Mouse (Mus musculus) heart, embryonic 15.5 days (tissue): Measurements from ENCODE around the gene 2810006K23Rik. TPM values are rescaled to one million over a fixed set of nuclear protein-coding genes. Genes with fewer than 3 reads are reported as not detected.
"Not testable (repeated sequence)": the region's sequence is repeated elsewhere in the genome, so short reads cannot be mapped to it uniquely, and the experiment has no call there.

ENCODE experiments used
- ATAC-seq: fragments of 200-750 bp; cut with Nextera tagmentation; replicated peaks from 2 replicates; pipeline ENCODE4 v1.8.0; 2017; ENCODE audit warnings: low read depth, moderate TSS enrichment; ENCODE audit not compliant: insufficient number of reproducible peaks, insufficient read depth, low FRiP score
- H3K27ac ChIP-seq: fragments of 300-500 bp; sonication (generic); 2 replicates; pipeline ENCODE4 v1.5.1; 2015; ENCODE audit warnings: mild to moderate bottlenecking, inconsistent platforms
- H3K27me3 ChIP-seq: fragments of 300-500 bp; sonication (generic); 2 replicates; pipeline ENCODE4 v1.6.1; 2015; ENCODE audit warnings: inconsistent platforms
- H3K36me3 ChIP-seq: fragments of 300-500 bp; sonication (generic); 2 replicates; pipeline ENCODE4 v1.6.1; 2015; ENCODE audit warnings: mild to moderate bottlenecking, inconsistent platforms
- H3K4me1 ChIP-seq: fragments of 300-500 bp; sonication (generic); replicated peaks from 2 replicates; pipeline ENCODE4 v1.6.1; 2015; ENCODE audit warnings: inconsistent platforms
- H3K4me2 ChIP-seq: fragments of 300-500 bp; sonication (generic); 2 replicates; pipeline ENCODE4 v1.6.1; 2015; ENCODE audit warnings: inconsistent platforms, mild to moderate bottlenecking, moderate library complexity
- H3K4me3 ChIP-seq: fragments of 300-500 bp; sonication (generic); 2 replicates; pipeline ENCODE4 v1.5.1; 2015; ENCODE audit warnings: mild to moderate bottlenecking, inconsistent platforms
- H3K9ac ChIP-seq: fragments of 300-500 bp; sonication (generic); 2 replicates; pipeline ENCODE4 v1.6.1; 2015; ENCODE audit warnings: mild to moderate bottlenecking, inconsistent platforms
- H3K9me3 ChIP-seq: fragments of 300-500 bp; sonication (generic); replicated peaks from 2 replicates; pipeline ENCODE4 v1.6.1; 2016; ENCODE audit warnings: inconsistent platforms
- WGBS: fragments of 180-500 bp; shearing (Covaris S2); methylation state at CpG from one replicate; pipeline ENCODE4 v1.1.7; 2015; ENCODE audit warnings: mixed read lengths; 5-methylcytosine and 5-hydroxymethylcytosine counted together
- polyA plus RNA-seq: library from polyadenylated mRNA; unstranded; fragments of >200 nt; fragmentation: Nextera tagmentation; extraction: Ambion mirVana; gene quantifications from 2 replicates; pipeline ENCODE4 v1.2.1, GENCODE M21; 2015

2810006K23Rik gene
- polyA plus RNA-seq: 17.4 and 19.0 TPM in 2 replicates

DNA sequence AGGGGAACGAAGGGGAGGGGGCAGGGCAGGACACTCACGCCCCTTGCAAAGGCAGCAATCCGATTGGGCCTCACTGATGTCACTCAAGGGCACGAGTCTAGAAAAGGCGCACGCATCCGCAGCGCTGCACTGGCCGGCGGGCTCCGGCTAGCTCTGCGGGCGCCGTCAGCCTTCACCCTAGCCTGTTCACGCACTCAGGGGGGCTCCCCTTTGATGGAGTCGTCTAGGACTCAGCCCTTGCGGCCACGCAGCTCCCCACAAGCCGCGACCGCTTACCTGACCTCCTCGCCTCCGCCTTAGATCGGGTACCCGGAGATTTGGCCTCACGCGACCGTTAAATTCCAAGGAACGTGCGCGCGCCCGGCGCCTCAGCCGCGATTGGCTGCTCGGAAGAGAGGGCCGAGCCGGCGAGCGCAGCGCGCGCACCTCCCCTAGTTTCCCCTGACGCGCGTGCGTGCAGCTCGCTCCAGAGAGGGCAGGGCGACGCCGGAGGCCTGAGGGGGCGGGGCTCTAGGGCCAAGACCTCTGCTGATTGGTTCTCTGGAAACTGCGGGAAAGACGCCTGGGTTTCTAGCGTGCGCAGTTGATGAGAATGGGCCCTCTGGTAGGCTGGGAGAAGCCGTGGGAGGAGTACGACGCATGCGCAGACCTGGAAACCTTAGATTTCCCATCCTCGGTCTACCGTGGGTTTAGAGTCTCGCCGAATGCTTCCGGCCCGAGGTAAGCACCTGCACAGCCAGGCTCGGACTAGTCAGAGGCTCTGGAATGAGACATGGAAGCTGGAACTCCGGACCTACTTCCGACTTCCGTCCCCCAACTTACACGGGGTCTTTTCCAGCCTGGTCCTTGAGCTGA lies at the start of gene 2810006K23Rik, which contains the start of gene Mphosph9:
2810006K23Rik (plus strand) TSS at position 580 of the 855 bp plus-strand sequence.
Mphosph9 (minus strand) TSS at position 463 of the 855 bp plus-strand sequence.
- H3K27me3 ChIP-seq: no peaks in the 10 kb centered on the region
- WGBS: under 1% methylated on average over 72 of the region's 72 CpGs

DNA sequence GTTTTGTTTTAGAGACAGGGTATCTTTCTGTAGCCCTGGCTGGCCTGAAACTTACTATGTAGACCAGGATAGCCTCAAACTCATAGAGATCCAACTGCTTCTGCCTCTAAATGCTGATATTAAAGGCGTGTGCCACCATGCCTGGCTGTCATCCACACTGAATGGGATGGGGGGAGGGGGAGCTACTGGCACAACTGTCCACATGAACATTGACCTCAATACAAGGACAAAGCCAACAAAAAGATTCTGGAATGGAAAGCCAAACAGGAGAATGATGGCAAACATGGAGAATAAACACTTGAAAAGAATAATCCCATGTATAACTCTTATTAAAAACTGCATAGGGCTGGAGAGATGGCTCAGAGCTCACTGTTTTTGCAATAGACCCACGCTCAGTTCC lies 45.0 kb upstream of the 2810006K23Rik start:
- H3K36me3 ChIP-seq: peaks cover 54% of the 10 kb centered on the region
- no peaks in the 10 kb centered on the region for H3K9me3 ChIP-seq
- no peak overlapping the region for H3K4me2 ChIP-seq
- no peak for ATAC-seq
- no peaks in the 10 kb centered on the region for H3K4me1 ChIP-seq
- H3K4me3 ChIP-seq: no peak overlapping the region
- H3K27ac ChIP-seq: no peak overlapping the region
- H3K27me3 ChIP-seq: no peaks in the 10 kb centered on the region
- no peak overlapping the region for H3K9ac ChIP-seq
- 86% methylated on average over 2 of the region's 2 CpGs for WGBS

More for the DNA sequence above, at the start of gene 2810006K23Rik, which contains the start of gene Mphosph9:
- Histone ChIP-seq H3K36me3 (0 out of 2 replicates have a peak, but pooled peaks cover 5% of the 10 kb centered on the region), H3K9me3 (no peaks in the 10 kb centered on the region), H3K4me2 (peak within 1 kb of the TSS; percentile 90), H3K9ac (peak within 1 kb of the TSS; percentile 92), H3K27ac (peak within 1 kb of the TSS; percentile 98), H3K4me1 (peaks cover 16% of the 10 kb centered on the region), H3K4me3 (peak within 1 kb of the TSS; percentile 87)
- ATAC-seq: peak; percentile 97

DNA sequence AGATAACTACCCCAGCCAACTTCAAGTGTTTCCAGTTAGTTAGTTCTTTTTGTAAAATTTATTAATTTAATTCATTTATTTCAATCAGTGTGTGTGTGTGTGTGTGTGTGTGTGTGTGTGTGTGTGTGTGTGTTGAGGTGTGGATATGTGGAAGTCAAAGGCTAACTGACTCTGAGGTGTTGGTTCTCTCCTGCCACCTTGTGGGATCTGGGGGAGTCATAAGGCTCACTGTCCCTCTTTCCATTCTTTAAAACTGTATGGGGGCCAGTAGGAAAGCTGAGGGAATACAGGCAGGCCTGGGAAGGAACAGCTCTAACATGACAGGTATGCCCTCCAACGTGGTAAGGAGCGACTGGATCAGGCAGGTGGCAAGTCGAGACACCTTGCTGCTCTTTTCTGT lies 43.6 kb upstream of the 2810006K23Rik start:
- no peaks in the 10 kb centered on the region for H3K27me3 ChIP-seq
- ATAC-seq: no peak
- H3K9ac ChIP-seq: no peak overlapping the region
- no peak overlapping the region for H3K4me3 ChIP-seq
- H3K36me3 ChIP-seq: peaks cover 64% of the 10 kb centered on the region
- no peaks in the 10 kb centered on the region for H3K9me3 ChIP-seq
- H3K27ac ChIP-seq: no peak overlapping the region
- WGBS: 57% methylated on average over 3 of the region's 3 CpGs
- no peak overlapping the region for H3K4me2 ChIP-seq
- no peaks in the 10 kb centered on the region for H3K4me1 ChIP-seq

DNA sequence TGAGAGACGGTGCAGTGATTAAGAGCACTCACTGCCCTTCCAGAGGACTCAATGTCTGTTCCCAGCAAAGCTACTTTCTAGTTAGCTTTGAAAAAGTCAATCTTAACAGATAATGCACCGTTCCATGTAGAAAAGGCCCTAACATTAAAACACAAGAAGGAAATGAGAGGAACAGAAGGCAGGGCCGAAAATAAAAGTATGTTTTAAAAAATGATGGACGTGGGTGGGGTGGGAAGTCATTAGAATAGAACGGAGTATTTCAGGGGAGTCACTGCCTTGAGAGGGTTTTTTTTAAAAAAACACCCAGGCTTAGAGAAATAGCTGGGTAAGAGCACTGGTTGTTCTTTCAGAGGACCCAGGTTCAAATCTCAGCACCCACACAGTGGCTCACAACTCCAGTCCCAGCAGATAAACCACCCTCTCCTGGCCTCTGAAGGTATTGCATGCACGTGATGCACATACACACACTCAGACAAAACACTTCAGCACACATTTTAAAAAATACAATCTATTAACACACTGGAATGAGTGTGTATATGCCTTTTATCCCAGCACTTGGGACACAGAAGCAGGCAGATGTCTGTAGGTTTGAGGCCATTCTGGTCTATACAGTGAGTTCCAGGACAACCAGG lies 40.2 kb upstream of the 2810006K23Rik start:
- H3K4me2 ChIP-seq: no peak overlapping the region
- WGBS: 97% methylated on average over 6 of the region's 6 CpGs
- H3K9ac ChIP-seq: no peak overlapping the region
- H3K4me1 ChIP-seq: no peaks in the 10 kb centered on the region
- no peak overlapping the region for H3K27ac ChIP-seq
- no peak overlapping the region for H3K4me3 ChIP-seq
- H3K36me3 ChIP-seq: peaks cover 75% of the 10 kb centered on the region
- H3K9me3 ChIP-seq: no peaks in the 10 kb centered on the region
- no peak for ATAC-seq
- no peaks in the 10 kb centered on the region for H3K27me3 ChIP-seq

DNA sequence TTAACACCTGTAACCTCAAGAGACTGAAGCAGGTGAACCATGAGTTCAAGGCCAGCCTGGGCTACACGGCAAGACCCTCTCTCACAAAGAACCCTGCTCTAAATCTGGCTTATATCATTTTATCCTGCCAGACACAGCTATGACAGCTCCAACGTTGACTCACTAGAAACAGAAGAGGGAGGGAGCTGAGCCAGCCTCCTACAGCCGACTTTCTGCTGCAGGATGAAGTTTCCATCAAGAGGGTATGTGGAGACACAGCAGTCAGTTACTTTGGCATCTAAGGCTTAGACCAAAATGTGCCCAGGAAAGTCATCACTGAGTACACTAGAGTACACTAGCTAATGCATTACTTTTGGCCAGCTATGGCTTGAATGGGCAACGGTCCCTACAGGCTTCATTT lies 37.7 kb upstream of the 2810006K23Rik start:
- Histone ChIP-seq H3K27ac (no peak overlapping the region), H3K4me2 (no peak overlapping the region), H3K9ac (no peak overlapping the region), H3K9me3 (no peaks in the 10 kb centered on the region), H3K4me3 (no peak overlapping the region), H3K4me1 (peaks cover 5% of the 10 kb centered on the region; the same call in 1 of the 2 replicates), H3K27me3 (no peaks in the 10 kb centered on the region), H3K36me3 (peaks cover 72% of the 10 kb centered on the region)
- ATAC-seq: no peak
- 80% methylated on average over 4 of the region's 4 CpGs for WGBS

DNA sequence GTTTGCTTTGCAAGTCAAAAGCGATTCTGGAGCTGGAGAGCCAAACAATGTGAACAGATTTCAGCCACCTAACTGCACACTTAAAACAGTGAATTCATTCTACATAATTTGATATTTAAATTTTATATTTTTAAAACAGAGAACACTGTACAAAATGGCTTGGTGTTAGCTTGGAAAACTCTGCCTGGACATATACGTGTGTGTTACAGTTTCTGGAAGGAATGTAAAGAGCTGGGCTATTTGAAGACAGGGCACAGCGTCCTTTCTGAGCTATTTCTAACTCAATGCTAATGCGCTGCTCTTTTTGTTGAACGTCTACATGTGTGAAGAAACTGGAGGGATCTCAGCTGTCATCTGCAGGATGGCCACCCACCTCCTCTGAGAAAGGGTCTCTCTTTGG lies 33.9 kb upstream of the 2810006K23Rik start:
- Histone ChIP-seq H3K9ac (no peak overlapping the region), H3K9me3 (no peaks in the 10 kb centered on the region), H3K4me1 (peaks cover 5% of the 10 kb centered on the region; the same call in 1 of the 2 replicates), H3K27me3 (no peaks in the 10 kb centered on the region), H3K4me2 (no peak overlapping the region), H3K27ac (peak overlapping the region; percentile 54; the same call in 1 of the 2 replicates), H3K4me3 (no peak overlapping the region), H3K36me3 (peaks cover 68% of the 10 kb centered on the region)
- no peak for ATAC-seq
- WGBS: 75% methylated on average over 5 of the region's 5 CpGs

DNA sequence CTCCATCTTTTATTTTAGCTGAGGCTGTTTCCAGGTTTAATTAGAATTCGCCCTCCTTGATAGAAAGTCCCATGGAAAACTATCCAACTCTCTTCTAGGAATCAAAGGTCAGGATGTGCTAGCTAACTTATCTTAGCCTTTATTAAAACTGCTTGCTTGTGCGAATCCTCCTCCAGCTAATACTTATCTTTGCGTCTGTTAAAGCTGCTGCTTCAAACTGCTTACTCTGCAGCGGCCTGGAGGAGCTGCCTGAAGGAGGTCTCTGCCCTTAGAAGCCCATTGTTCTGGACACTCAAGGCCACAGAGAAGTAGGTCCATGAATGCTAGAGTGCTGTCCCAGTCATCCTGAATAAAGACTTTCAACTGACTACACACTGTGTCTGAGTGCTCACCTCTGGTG lies 31.4 kb upstream of the 2810006K23Rik start:
- Histone ChIP-seq H3K27me3 (no peaks in the 10 kb centered on the region), H3K36me3 (peaks cover 46% of the 10 kb centered on the region), H3K9me3 (no peaks in the 10 kb centered on the region), H3K4me1 (peaks cover 8% of the 10 kb centered on the region), H3K27ac (no peak overlapping the region), H3K4me3 (no peak overlapping the region), H3K9ac (no peak overlapping the region), H3K4me2 (no peak overlapping the region)
- ATAC-seq: no peak
- 85% methylated on average over 4 of the region's 4 CpGs for WGBS

DNA sequence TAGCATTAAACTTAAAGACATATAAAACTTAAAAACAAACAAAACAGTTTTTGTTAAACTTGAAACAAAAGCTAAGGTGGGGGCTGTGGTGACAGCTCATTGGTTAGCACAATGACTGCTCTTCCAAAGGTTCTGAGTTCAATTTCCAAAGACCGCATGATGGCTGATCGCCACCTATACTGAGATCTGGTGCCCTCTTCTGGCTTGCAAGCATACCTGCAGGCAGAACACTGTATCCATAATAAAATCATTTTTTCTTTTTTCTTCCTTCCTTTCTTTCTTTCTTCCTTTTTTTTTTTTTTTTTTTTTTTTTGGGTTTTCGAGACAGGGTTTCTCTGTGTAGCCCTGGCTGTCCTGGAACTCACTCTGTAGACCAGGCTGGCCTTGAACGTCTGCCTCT lies 28.6 kb upstream of the 2810006K23Rik start:
- H3K27me3 ChIP-seq, H3K9me3 ChIP-seq, H3K9ac ChIP-seq, ATAC-seq, H3K27ac ChIP-seq, H3K4me3 ChIP-seq, H3K4me1 ChIP-seq, H3K4me2 ChIP-seq: not testable (repeated sequence)
- peaks cover 42% of the 10 kb centered on the region for H3K36me3 ChIP-seq
- 53% methylated on average over 4 of the region's 4 CpGs for WGBS

DNA sequence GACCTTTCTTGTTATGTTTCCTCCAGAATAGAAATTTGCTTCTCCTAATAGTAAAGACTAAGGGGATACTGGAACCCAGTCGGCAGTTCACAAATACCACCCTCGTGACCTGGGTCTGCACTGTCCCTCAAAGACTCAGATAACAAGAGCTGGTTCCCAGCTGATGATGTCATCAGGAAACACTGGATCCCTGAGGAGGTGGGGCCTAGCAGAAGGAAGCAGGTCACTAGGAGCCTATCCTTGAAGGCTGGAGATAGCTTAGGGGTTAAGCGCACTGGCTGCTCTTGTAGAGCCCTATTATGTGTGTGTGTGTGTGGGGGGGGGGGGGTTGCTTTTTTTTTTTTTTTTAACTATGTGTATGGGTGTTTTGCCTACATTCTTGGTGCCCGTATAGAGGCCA lies 27.8 kb upstream of the 2810006K23Rik start:
- Histone ChIP-seq H3K27me3 (no peaks in the 10 kb centered on the region), H3K9ac (no peak overlapping the region), H3K27ac (no peak overlapping the region; the same call in 1 of the 2 replicates), H3K9me3 (no peaks in the 10 kb centered on the region), H3K4me2 (no peak overlapping the region), H3K4me1 (peaks cover 3% of the 10 kb centered on the region), H3K36me3 (peaks cover 40% of the 10 kb centered on the region), H3K4me3 (no peak overlapping the region)
- 44% methylated on average over 4 of the region's 4 CpGs for WGBS
- ATAC-seq: 0 out of 2 replicates have a peak, but pooled peaks have one; percentile 35

DNA sequence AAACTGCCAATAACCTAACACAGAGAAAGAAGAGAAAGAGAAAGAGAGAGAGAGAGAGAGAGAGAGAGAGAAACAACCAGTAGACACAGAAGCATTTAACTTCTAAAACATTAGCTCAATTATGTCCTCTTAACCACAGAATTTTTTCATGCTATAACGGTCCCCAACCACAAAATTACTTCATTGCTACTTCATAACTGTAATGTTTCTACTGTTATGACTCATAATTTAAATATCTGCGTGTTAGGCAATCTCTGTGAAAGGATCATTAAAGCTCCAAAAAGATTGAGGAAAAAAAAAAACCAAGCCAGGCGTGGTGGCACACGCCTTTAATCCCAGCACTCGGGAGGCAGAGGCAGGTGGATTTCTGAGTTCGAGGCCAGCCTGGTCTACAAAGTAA lies 25.0 kb upstream of the 2810006K23Rik start:
- not testable (repeated sequence) for H3K4me3 ChIP-seq, ATAC-seq, H3K9me3 ChIP-seq, H3K4me2 ChIP-seq, H3K4me1 ChIP-seq, H3K9ac ChIP-seq, H3K27ac ChIP-seq, H3K27me3 ChIP-seq
- 90% methylated on average over 6 of the region's 6 CpGs for WGBS
- H3K36me3 ChIP-seq: peaks cover 50% of the 10 kb centered on the region

DNA sequence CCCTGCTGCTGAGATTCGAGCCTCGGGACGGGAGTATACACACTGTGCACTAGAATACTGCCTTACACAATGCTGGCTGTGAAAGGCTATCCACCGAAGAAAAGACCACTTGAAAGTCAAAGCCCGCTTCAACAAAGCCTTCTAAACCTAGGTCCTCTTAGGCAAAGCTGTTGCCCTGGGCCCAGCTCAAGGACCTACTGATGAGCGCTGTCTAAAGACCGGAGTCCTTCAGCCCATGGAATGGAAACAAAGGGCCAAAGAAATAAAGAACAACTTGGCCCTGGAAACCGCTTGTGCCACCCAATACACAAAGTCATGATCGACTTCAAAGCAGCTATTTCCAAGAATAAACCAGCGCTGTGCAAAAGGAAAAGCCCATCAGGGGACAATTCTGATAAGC lies 18.7 kb upstream of the 2810006K23Rik start:
- Histone ChIP-seq H3K4me3 (no peak overlapping the region), H3K36me3 (peaks cover 60% of the 10 kb centered on the region), H3K9ac (no peak overlapping the region), H3K9me3 (no peaks in the 10 kb centered on the region), H3K27me3 (no peaks in the 10 kb centered on the region), H3K4me2 (no peak overlapping the region), H3K27ac (no peak overlapping the region), H3K4me1 (no peaks in the 10 kb centered on the region; the same call in 1 of the 2 replicates)
- no peak for ATAC-seq
- 67% methylated on average over 10 of the region's 10 CpGs for WGBS
